Mouse (Mus musculus) forebrain, postnatal 0 days (tissue): Measurements from ENCODE around the gene Pdzd7. TPM values are rescaled to one million over a fixed set of nuclear protein-coding genes. Genes with fewer than 3 reads are reported as not detected.

Experiments used
- ATAC-seq: fragments of 200-750 bp; cut with Nextera tagmentation; 2 replicates; pipeline ENCODE4 v1.8.0; 2017; ENCODE audit warnings: mild to moderate bottlenecking, moderate library complexity
- DNase-seq: peaks from one replicate; pipeline ENCODE4 v3.0.0-alpha.2; 2015
- H3K27ac ChIP-seq: fragments of 300-500 bp; sonication (generic); 2 replicates; pipeline ENCODE4 v1.5.1; 2014; ENCODE audit warnings: low read depth, mild to moderate bottlenecking, antibody characterized with exemption, low read length, moderate library complexity, mixed read lengths
- H3K27me3 ChIP-seq: fragments of 300-500 bp; sonication (generic); 2 replicates; pipeline ENCODE4 v1.6.1; 2014; ENCODE audit warnings: mild to moderate bottlenecking, low read length, mixed read lengths; ENCODE audit not compliant: insufficient read depth
- H3K36me3 ChIP-seq: fragments of 300-500 bp; sonication (generic); 2 replicates; pipeline ENCODE4 v1.6.1; 2014; ENCODE audit warnings: mild to moderate bottlenecking, moderate library complexity; ENCODE audit not compliant: insufficient read depth
- H3K4me1 ChIP-seq: fragments of 300-500 bp; sonication (generic); 2 replicates; pipeline ENCODE4 v1.6.1; 2014; ENCODE audit warnings: antibody characterized with exemption; ENCODE audit not compliant: insufficient read depth
- H3K4me2 ChIP-seq: fragments of 300-500 bp; sonication (generic); 2 replicates; pipeline ENCODE4 v1.6.1; 2014; ENCODE audit warnings: low read depth, mild to moderate bottlenecking, moderate library complexity
- H3K4me3 ChIP-seq: fragments of 300-500 bp; sonication (generic); 2 replicates; pipeline ENCODE4 v1.5.1; 2014; ENCODE audit warnings: low read depth, low read length, mixed read lengths
- H3K9ac ChIP-seq: fragments of 300-500 bp; sonication (generic); 2 replicates; pipeline ENCODE4 v1.6.1; 2014; ENCODE audit warnings: mild to moderate bottlenecking
- H3K9me3 ChIP-seq: fragments of 300-500 bp; sonication (generic); 2 replicates; pipeline ENCODE4 v1.6.1; 2016; ENCODE audit warnings: low read length
- CTCF ChIP-seq: sonication (generic); IDR thresholded peaks from 2 replicates; pipeline ENCODE4 v1.5.1; 2016; ENCODE audit warnings: antibody characterized with exemption, control low read depth, low read depth
- WGBS: fragments of 180-500 bp; shearing (Covaris S2); extraction: QIAGEN DNeasy Blood & Tissue Kit; methylation state at CpG from one replicate; pipeline ENCODE4 v1.1.7; 2014; 5-methylcytosine and 5-hydroxymethylcytosine counted together
- polyA plus RNA-seq: library from polyadenylated mRNA; unstranded; fragments of >200 nt; fragmentation: Nextera tagmentation; extraction: Ambion mirVana; gene quantifications from 2 replicates; pipeline ENCODE4 v1.2.1, GENCODE M21; 2015
- total RNA-seq: library from RNA; depleted of rRNA; stranded (reverse); fragments of >200 nt; gene quantifications from 2 replicates; pipeline ENCODE4 v1.2.3, GENCODE M21; 2014

Pdzd7 gene
- total and polyA plus RNA-seq, 2 experiments from 2014 or later, result 1.9 to 6.4 TPM

DNA sequence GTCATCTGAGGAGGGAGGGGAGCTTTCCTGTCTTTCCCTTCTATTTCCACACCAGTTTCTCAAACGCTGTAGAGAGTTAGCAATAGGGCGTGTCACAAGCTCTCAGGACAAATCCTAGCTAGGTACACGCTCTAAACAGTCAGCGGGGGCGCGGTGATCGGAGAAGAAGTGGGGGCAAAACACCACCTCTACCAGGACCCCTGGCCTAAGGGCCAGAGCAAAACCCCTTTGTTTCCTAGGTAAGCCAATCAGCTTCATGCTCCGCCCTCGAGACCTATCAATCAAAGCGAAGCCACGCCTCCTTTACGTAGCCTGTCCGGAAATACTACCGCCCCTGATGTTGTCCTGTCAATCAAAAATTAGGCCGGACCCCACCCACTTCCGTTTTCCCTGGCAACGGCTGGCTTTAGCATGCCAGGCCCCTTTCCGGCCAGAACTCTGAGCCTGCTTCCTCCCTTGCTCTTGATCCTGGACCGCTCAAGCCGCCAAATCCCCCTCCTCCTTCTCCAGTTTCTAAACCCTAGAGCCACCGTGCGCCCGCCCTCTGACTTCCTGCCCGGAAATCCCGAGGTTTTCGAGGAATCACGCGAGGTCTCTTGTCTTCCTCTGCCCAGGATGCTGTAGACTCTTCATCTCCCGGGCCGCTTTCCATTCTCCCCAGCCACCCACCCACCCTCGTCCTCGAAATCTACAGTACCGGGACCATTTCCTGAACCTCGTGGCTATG is 12.8 kb upstream of the Pdzd7 start:
- under 1% methylated on average over 34 of the region's 34 CpGs for WGBS
- H3K27me3 ChIP-seq, result no peaks in the 10 kb centered on the region
- H3K4me2 ChIP-seq, result peak overlapping the region; percentile 81
- peak overlapping the region; percentile 64 for H3K4me3 ChIP-seq
- H3K9me3 ChIP-seq, result no peaks in the 10 kb centered on the region
- peaks cover 13% of the 10 kb centered on the region for H3K4me1 ChIP-seq
- H3K9ac ChIP-seq, result peak overlapping the region; percentile 88
- TF ChIP-seq CTCF, result no peak
- H3K27ac ChIP-seq, result peak overlapping the region; percentile 98
- H3K36me3 ChIP-seq, result peaks cover 22% of the 10 kb centered on the region
- peak; percentile 94 for ATAC-seq
- peak; percentile 98 for DNase-seq

DNA sequence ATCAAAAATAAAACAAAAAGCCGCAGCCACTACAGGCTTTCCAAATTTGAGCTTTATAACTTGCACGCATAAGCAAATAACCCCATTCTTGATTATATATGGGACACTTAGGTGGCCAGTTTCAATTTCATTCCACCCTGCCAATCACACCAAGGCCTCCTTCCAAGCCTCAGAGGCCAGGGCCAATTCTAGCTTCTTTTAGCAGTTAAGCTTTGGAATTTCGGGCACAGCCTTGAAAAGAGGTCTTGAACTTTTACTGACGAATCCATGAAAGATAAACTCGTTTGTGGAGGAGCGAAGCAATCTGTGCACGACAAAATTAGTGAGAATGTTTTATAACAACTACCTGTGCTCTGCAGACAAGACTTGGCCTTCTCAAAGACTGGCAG is 12.2 kb upstream of the Pdzd7 start:
- H3K36me3 ChIP-seq, result peaks cover 27% of the 10 kb centered on the region
- no peak for TF ChIP-seq CTCF
- DNase-seq (no peak), ATAC-seq (no peak)
- WGBS, result 39% methylated on average over 7 of the region's 7 CpGs
- H3K9ac ChIP-seq, result peak overlapping the region; percentile 88
- H3K9me3 ChIP-seq, result no peaks in the 10 kb centered on the region
- peaks cover 13% of the 10 kb centered on the region for H3K4me1 ChIP-seq
- peak overlapping the region; percentile 98 for H3K27ac ChIP-seq
- no peaks in the 10 kb centered on the region for H3K27me3 ChIP-seq
- peak overlapping the region; percentile 64 for H3K4me3 ChIP-seq
- H3K4me2 ChIP-seq, result peak overlapping the region; percentile 81

- H3K36me3 ChIP-seq, result peaks cover 34% of the 10 kb centered on the region
- 84% methylated on average over 7 of the region's 7 CpGs for WGBS
- H3K4me2 ChIP-seq, result peak overlapping the region; percentile 81
- no peaks in the 10 kb centered on the region for H3K27me3 ChIP-seq
- H3K27ac ChIP-seq, result peak overlapping the region; percentile 98
- DNase-seq (no peak), ATAC-seq (no peak)
- peak overlapping the region; percentile 88 for H3K9ac ChIP-seq
- H3K4me3 ChIP-seq, result 0 out of 2 replicates have a peak overlapping the region, but pooled peaks have one; percentile 64
- peaks cover 13% of the 10 kb centered on the region for H3K4me1 ChIP-seq
- no peak for TF ChIP-seq CTCF
- H3K9me3 ChIP-seq, result no peaks in the 10 kb centered on the region
Measured at GRCm38 (mm10) chr19:45056908-45057698, 11.6 kb upstream of the Pdzd7 start.

DNA sequence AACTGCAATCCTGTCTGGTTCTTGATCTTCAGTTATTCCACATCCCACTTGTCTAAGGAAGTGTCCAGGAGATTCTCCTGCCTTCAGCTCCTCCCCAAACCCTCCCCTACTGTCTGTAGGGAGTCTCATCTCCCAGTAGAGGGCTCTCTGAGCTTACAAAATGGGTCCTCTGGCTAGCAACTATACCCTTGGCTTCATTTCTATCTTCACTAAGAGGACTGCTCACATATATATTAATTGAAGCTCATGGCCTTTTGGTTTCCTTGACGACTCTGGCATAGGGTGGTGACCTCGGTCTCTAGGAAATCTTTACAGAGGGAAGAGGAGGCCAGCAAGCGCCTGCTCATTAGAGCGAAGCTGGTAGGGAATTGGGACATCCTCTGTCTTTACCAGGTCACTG is 10.8 kb upstream of the Pdzd7 start:
- Histone ChIP-seq H3K4me3 (no peak overlapping the region), H3K27ac (0 out of 2 replicates have a peak overlapping the region, but pooled peaks have one; percentile 9), H3K4me1 (peaks cover 13% of the 10 kb centered on the region), H3K9ac (no peak overlapping the region), H3K9me3 (no peaks in the 10 kb centered on the region), H3K36me3 (peaks cover 41% of the 10 kb centered on the region), H3K27me3 (no peaks in the 10 kb centered on the region), H3K4me2 (no peak overlapping the region)
- ATAC-seq (no peak), DNase-seq (peak; percentile 71)
- 37% methylated on average over 4 of the region's 4 CpGs for WGBS
- peak; percentile 71 for TF ChIP-seq CTCF

DNA sequence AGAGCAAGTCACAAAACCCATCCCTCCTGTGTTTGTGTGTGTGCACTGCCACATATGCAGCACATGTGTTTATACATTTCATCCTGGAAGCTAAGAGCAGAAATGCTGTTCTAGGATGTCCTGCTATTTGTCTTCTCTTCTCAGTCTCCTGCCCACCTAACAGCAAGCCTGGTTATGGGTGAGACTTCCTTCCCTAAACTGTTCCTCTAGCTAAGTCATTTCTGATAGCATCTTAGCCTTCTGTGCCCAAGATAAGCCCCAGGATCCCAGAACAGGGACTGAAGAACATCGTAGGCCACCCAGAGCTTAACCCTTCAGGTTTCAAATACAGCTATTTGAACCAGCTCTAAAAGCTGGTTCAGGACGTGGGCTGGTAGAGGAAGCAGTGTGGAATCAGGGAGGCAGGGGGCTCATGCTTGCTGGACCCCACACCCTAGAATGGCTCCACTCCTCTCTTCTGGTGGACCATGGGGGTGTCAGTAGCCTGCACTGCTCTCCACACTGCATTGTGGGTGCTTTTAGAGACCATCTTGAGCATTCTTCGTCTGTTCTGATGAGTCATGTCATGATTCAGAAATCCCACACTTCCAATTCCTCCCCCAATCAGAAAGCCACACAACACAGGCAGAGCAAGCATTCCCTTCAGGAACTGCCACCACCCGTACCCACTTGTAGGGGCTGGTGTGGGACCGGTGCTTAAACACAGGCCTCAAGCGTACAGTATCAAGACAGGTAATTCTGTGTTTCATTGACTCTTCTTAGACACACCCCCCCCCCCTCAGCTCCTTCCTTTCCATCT is 9.6 kb upstream of the Pdzd7 start:
- TF ChIP-seq CTCF, result no peak
- 84% methylated on average over 6 of the region's 6 CpGs for WGBS
- H3K9ac ChIP-seq, result no peak overlapping the region
- ATAC-seq (no peak), DNase-seq (no peak)
- no peaks in the 10 kb centered on the region for H3K27me3 ChIP-seq
- H3K27ac ChIP-seq, result no peak overlapping the region
- H3K9me3 ChIP-seq, result no peaks in the 10 kb centered on the region
- H3K36me3 ChIP-seq, result peaks cover 49% of the 10 kb centered on the region
- H3K4me2 ChIP-seq, result no peak overlapping the region
- H3K4me3 ChIP-seq, result no peak overlapping the region
- peaks cover 13% of the 10 kb centered on the region for H3K4me1 ChIP-seq

- Histone ChIP-seq H3K9me3 (no peaks in the 10 kb centered on the region), H3K36me3 (peaks cover 49% of the 10 kb centered on the region), H3K4me2 (no peak overlapping the region), H3K4me3 (no peak overlapping the region), H3K4me1 (peaks cover 16% of the 10 kb centered on the region), H3K27me3 (no peaks in the 10 kb centered on the region), H3K9ac (no peak overlapping the region), H3K27ac (no peak overlapping the region)
- no peak for TF ChIP-seq CTCF
- ATAC-seq (no peak), DNase-seq (no peak)
- 91% methylated on average over 8 of the region's 8 CpGs for WGBS
Measured at GRCm38 (mm10) chr19:45053451-45053850, 7.9 kb upstream of the Pdzd7 start.
